Mouse (Mus musculus) myocyte (in vitro differentiated cells): Measurements from ENCODE around the gene Gk5.

ENCODE experiments used
- CEBPB ChIP-seq: IDR thresholded peaks from 2 replicates; pipeline ENCODE4 v1.6.1; 2011; ENCODE audit warnings: mild to moderate bottlenecking, moderate library complexity; ENCODE audit not compliant: poor library complexity, insufficient read depth, severe bottlenecking
- MAX ChIP-seq: IDR thresholded peaks from one replicate; pipeline ENCODE4 v1.6.1; 2011; ENCODE audit warnings: low read depth, mild to moderate bottlenecking, control low read depth
- MYOD1 ChIP-seq, 3 experiments: IDR thresholded peaks; one replicate each; pipeline ENCODE4 v1.6.1; 2011; ENCODE audit warnings: control low read depth in 2 of 3, low read depth in 2 of 3, mild to moderate bottlenecking in 2 of 3, moderate library complexity in 1 of 3; ENCODE audit not compliant: insufficient read length in 2 of 3, control insufficient read depth in 1 of 3
- POLR2A ChIP-seq: IDR thresholded peaks from one replicate; pipeline ENCODE4 v1.6.1; 2011; ENCODE audit warnings: low read depth, mild to moderate bottlenecking, control low read depth, moderate library complexity; ENCODE audit not compliant: insufficient read length
- POLR2AphosphoS2 ChIP-seq: IDR thresholded peaks from one replicate; pipeline ENCODE4 v1.6.1; 2011; ENCODE audit warnings: low read depth, control low read depth; ENCODE audit not compliant: insufficient read length
- REST ChIP-seq: IDR thresholded peaks from one replicate; pipeline ENCODE4 v1.6.1; 2011; ENCODE audit warnings: mild to moderate bottlenecking, control low read depth, moderate library complexity; ENCODE audit not compliant: insufficient read depth, insufficient read length
- USF1 ChIP-seq: IDR thresholded peaks from one replicate; pipeline ENCODE4 v1.6.1; 2011; ENCODE audit warnings: low read depth, mild to moderate bottlenecking, control low read depth, moderate library complexity

GRCm38 (mm10) chr9:96143633-96144032 lies 24.5 kb downstream of the Gk5 start:
- TF ChIP-seq MAX (no peak), USF1 (no peak), MYOD1 (IDR thresholded peaks at IDR 0.05; ENCODE audit: control insufficient read depth in 1 of 3, insufficient read length in 2 of 3, low read depth in 2 of 3) (no peak), POLR2A (no peak), POLR2AphosphoS2 (no peak), CEBPB (peak; percentile 61; the same call in 1 of the 2 replicates), REST (no peak)
